Mouse (Mus musculus) heart, adult 2 months (tissue): ENCODE data around the gene Tfap4.

Experiments
- CTCF ChIP-seq: fragments of 200-600 bp; IDR thresholded peaks from 2 replicates; pipeline ENCODE4 v1.8.1; 2022; ENCODE audit warnings: antibody characterized with exemption, mild to moderate bottlenecking, moderate library complexity
- EP300 ChIP-seq: fragments of 200-500 bp; IDR thresholded peaks from 2 replicates; pipeline ENCODE4 v1.6.1; 2011; ENCODE audit warnings: low read depth, low read length, control low read depth; ENCODE audit not compliant: insufficient read depth

DNA sequence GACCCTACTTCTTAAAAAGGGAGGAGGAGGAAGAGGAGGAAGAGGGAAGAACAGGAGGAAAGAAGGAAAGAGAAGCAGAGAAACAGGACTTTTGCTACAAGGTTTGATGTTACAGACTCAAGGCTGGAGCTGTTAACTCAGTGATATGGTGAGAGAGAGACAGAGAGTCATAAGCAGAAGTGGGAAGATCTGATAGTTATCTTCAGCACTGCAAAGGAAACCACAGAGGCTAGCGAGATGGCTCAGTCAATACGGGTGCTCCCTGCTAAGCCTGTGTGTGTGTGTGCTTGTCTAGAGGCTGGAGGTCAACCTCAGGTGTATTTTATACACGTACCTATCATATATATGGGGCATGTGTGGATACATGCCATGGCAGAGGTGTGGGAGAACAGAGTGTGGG, 24.2 kb upstream of the Tfap4 start:
- TF ChIP-seq EP300 (no peak), CTCF (no peak)
